Mouse (Mus musculus) effector memory CD4-positive, alpha-beta T cell, adult 7 months (primary cell): ENCODE measurements around the gene Tipin. TPM values are rescaled to one million over a fixed set of nuclear protein-coding genes. Genes with fewer than 3 reads are reported as not detected.

ENCODE experiments used
- polyA plus RNA-seq: library from polyadenylated mRNA; unstranded; fragments of 100-300 nt; shearing (Covaris generic); gene quantifications from one replicate; pipeline ENCODE4 v1.2.1, GENCODE M21; 2017

The Tipin gene
- polyA plus RNA-seq: 20.1 TPM

DNA sequence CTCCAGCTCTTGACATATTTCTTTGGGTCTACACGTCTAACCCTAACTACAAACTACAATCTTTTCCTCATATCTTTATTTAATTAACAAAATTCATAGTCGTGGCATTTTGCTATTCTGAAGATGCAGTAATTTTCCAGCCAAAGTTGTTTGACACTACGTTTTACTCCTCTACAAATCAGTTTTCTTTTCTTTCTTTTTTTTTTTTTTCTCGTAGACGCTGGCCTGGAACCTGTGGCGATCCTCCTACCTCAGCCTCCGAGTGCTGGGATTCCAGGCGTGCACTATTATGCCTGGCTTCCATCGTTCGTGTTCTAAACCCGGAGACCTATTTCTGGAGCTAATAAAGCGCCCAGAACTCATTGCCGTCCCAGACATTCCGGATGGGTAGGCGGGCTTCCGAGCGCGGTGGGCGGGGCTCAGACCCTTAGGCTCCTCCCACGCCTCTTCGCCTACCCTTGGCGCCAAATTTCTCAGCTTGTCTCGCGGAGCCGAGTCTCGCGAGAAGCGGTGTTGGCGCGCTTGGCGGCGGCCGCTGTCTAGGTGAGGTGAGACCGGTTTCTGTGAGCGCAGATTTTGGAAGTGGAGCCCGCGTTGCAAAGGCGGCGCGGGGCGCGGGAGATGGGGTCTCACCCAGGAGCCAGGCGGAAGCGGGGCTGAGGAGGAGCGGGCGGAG is at the start of gene Tipin:
TSS of gene Tipin (plus strand) at position 477 of the 676 bp plus-strand sequence.

DNA sequence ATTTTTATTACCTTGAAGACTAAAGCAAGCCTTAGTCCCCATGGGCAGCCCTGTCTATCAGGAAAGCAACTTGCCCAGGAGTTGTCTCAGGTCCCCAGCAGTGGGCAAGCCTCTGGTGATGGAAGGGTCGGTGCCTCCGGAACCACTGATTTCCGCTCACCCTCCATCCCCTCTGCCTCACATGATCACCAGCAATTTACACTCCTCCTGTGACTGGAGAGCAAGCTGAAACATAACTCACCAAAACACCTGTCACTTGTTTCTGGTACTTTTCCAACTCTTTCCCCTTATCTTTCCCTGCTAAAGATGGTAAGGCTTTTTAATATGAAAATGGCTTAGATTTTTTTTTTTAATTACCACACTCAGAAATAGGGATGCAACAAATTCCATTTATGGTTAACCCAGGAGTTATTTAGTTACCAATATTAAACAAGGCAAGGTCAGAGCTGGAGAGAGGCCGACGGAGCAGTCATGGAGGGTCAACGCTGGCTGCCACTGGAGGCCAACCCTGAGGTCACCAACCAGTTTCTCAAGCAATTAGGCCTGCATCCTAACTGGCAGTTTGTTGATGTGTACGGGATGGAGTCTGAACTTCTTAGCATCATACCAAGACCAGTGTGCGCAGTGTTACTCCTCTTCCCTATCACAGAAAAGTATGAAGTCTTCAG is 46.5 kb upstream of the Tipin start, which contains the start of gene Uchl4:
TSS of gene Uchl4 (plus strand) at position 434 of the 668 bp plus-strand sequence.

DNA sequence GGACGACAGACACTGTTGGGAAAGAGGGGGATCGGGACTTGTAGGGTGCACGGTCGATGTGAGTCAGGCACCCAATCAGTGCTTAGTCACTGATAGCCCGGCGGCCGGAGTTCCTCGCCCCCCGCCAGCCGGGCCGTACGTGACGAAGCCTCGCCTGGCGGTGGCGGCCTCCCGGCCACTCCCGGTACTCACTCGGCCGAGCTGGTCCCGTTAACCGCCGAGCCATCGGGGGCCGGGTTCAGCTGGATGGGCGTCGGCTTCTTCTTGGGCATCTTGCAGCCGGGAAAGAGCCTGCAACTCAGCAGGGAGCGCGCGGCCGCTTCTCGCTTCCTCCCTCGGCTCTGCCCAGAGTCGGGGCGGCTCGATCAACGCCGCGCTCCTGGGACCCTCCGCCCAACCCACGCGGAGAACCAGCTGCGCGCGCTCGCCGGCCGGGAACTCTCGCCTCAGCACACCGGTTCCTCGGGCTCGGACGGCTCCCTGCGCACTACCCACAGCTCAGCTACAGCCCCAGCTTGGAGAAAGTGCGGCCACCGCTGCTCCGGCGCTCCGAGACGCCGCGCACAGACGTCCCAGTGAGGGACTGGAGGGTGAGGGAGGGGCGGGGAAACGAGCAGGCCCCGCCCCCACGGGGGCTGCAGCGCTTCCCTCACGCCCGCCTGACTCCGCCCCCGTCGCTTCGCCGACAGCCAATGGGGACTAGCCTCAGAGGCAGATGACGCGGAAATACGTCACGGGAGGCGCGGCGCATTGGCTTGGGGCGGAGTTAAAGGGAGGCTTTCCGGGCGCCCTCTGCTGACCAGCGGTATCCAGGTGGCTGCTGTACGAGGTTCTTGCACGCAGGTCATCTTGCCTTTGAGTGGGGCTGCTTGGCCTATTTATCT is 28.1 kb upstream of the Tipin start, which contains the start of gene Map2k1:
TSS of gene Map2k1 (minus strand) at position 611 of the 884 bp plus-strand sequence.

DNA sequence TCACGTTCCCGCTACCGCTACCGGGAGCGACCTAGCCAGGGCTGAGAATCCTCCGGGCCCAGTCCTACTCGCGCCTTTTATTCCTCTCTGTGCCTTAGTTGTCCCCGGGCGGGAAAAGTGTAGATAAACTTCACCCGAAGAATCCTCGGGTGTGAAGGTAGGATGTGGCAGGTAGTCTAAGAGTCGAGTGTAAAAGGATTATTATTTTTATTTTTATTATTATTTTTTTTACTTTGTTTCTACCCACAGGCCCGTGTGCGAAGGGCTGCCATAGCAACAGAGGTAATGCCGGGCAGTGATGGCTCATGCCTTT is 59.8 kb downstream of the Tipin start, which contains the start of gene Dis3l:
TSS of gene Dis3l (minus strand) at position 35 of the 313 bp plus-strand sequence.

Other genes with a start within 250 kb of the Tipin start
- 2.8 TPM for gene Lctl, start 164.4 kb upstream of the Tipin start, polyA plus RNA-seq
- gene Zwilch, start 108.5 kb upstream of the Tipin start, polyA plus RNA-seq: 2.4 TPM
- gene Rpl4, start 108.2 kb upstream of the Tipin start, polyA plus RNA-seq: 1,626 TPM
- gene Snapc5, start 102.3 kb upstream of the Tipin start, polyA plus RNA-seq: 30.1 TPM
- gene Uchl4, start 46.4 kb upstream of the Tipin start, polyA plus RNA-seq: 11.6 TPM
- 84.9 TPM for gene Map2k1, start 27.9 kb upstream of the Tipin start, polyA plus RNA-seq
- gene Dis3l, start 59.7 kb downstream of the Tipin start, polyA plus RNA-seq: 15.7 TPM
- 0.20 TPM for gene Megf11, start 104.0 kb downstream of the Tipin start, polyA plus RNA-seq